Mouse (Mus musculus): Measurements from ENCODE around the gene Tenm2. TPM values are rescaled to one million over a fixed set of nuclear protein-coding genes. Genes with fewer than 3 reads are reported as not detected.

Tenm2 gene
- polyA plus RNA-seq, 1 experiment, result 0.01 TPM

- Histone ChIP-seq H3K27me3 (replicated peaks) (no peaks in the 10 kb centered on the region), H3K36me3 (replicated peaks; ENCODE audit: low read length) (no peaks in the 10 kb centered on the region), H3K9me3 (no peaks in the 10 kb centered on the region), H3K4me1 (no peaks in the 10 kb centered on the region), H3K4me3 (replicated peaks) (no peak overlapping the region)
- TF ChIP-seq GATA1 (IDR thresholded peaks at IDR 0.05; ENCODE audit: borderline replicate concordance, low read length), result no peak
- TF ChIP-seq FLI1 (IDR thresholded peaks at IDR 0.05; ENCODE audit: low read length), result no peak
Observed at GRCm38 (mm10) chr11:37031305-37032055, 204.3 kb downstream of the Tenm2 start.

- TF ChIP-seq GATA1 (IDR thresholded peaks at IDR 0.05; ENCODE audit: borderline replicate concordance, low read length), result no peak
- TF ChIP-seq FLI1 (IDR thresholded peaks at IDR 0.05; ENCODE audit: low read length), result no peak
- Histone ChIP-seq H3K4me3 (replicated peaks) (no peak overlapping the region), H3K27me3 (replicated peaks) (no peaks in the 10 kb centered on the region), H3K4me1 (no peaks in the 10 kb centered on the region), H3K36me3 (replicated peaks; ENCODE audit: low read length) (no peaks in the 10 kb centered on the region), H3K9me3 (no peaks in the 10 kb centered on the region)
Observed at GRCm38 (mm10) chr11:37011900-37012299, 223.9 kb downstream of the Tenm2 start.

GRCm38 (mm10) chr11:37009243-37009642 is 226.5 kb downstream of the Tenm2 start:
- Histone ChIP-seq H3K9me3 (no peaks in the 10 kb centered on the region), H3K36me3 (replicated peaks; ENCODE audit: low read length) (no peaks in the 10 kb centered on the region), H3K4me3 (replicated peaks) (no peak overlapping the region), H3K4me1 (no peaks in the 10 kb centered on the region), H3K27me3 (replicated peaks) (no peaks in the 10 kb centered on the region)
- TF ChIP-seq GATA1 (IDR thresholded peaks at IDR 0.05; ENCODE audit: borderline replicate concordance, low read length) (no peak), FLI1 (IDR thresholded peaks at IDR 0.05; ENCODE audit: low read length) (no peak)

- no peaks in the 10 kb centered on the region for H3K36me3 ChIP-seq (replicated peaks; ENCODE audit: low read length)
- H3K4me1 ChIP-seq, result no peaks in the 10 kb centered on the region
- no peak overlapping the region for H3K4me3 ChIP-seq (replicated peaks)
- H3K9me3 ChIP-seq, result no peaks in the 10 kb centered on the region
- no peaks in the 10 kb centered on the region for H3K27me3 ChIP-seq (replicated peaks)
- TF ChIP-seq FLI1 (IDR thresholded peaks at IDR 0.05; ENCODE audit: low read length) (no peak), GATA1 (IDR thresholded peaks at IDR 0.05; ENCODE audit: borderline replicate concordance, low read length) (no peak)
Observed at GRCm38 (mm10) chr11:36997668-36998067, 238.1 kb downstream of the Tenm2 start.

- Histone ChIP-seq H3K9me3 (peaks cover 5% of the 10 kb centered on the region; the same call in 1 of the 2 replicates), H3K4me1 (no peaks in the 10 kb centered on the region), H3K36me3 (replicated peaks; ENCODE audit: low read length) (no peaks in the 10 kb centered on the region), H3K4me3 (replicated peaks) (no peak overlapping the region), H3K27me3 (replicated peaks) (no peaks in the 10 kb centered on the region)
- no peak for TF ChIP-seq GATA1 (IDR thresholded peaks at IDR 0.05; ENCODE audit: borderline replicate concordance, low read length)
- TF ChIP-seq FLI1 (IDR thresholded peaks at IDR 0.05; ENCODE audit: low read length), result no peak
Observed at GRCm38 (mm10) chr11:36990895-36991294, 244.9 kb downstream of the Tenm2 start.

- no peaks in the 10 kb centered on the region for H3K36me3 ChIP-seq (replicated peaks; ENCODE audit: low read length)
- no peaks in the 10 kb centered on the region for H3K27me3 ChIP-seq (replicated peaks)
- H3K9me3 ChIP-seq, result peaks cover 5% of the 10 kb centered on the region; the same call in 1 of the 2 replicates
- no peaks in the 10 kb centered on the region for H3K4me1 ChIP-seq
- H3K4me3 ChIP-seq (replicated peaks), result no peak overlapping the region
- TF ChIP-seq GATA1 (IDR thresholded peaks at IDR 0.05; ENCODE audit: borderline replicate concordance, low read length) (no peak), FLI1 (IDR thresholded peaks at IDR 0.05; ENCODE audit: low read length) (no peak)
Observed at GRCm38 (mm10) chr11:36988776-36989565, 246.8 kb downstream of the Tenm2 start.

- Histone ChIP-seq H3K9me3 (no peaks in the 10 kb centered on the region), H3K27me3 (replicated peaks) (no peaks in the 10 kb centered on the region), H3K4me1 (no peaks in the 10 kb centered on the region), H3K4me3 (replicated peaks) (no peak overlapping the region), H3K36me3 (replicated peaks; ENCODE audit: low read length) (no peaks in the 10 kb centered on the region)
- TF ChIP-seq FLI1 (IDR thresholded peaks at IDR 0.05; ENCODE audit: low read length) (no peak), GATA1 (IDR thresholded peaks at IDR 0.05; ENCODE audit: borderline replicate concordance, low read length) (no peak)
Observed at GRCm38 (mm10) chr11:36974142-36974541, 261.6 kb downstream of the Tenm2 start.

GRCm38 (mm10) chr11:36958102-36958501 is 277.7 kb downstream of the Tenm2 start:
- no peak overlapping the region for H3K4me3 ChIP-seq (replicated peaks)
- H3K4me1 ChIP-seq, result no peaks in the 10 kb centered on the region
- H3K36me3 ChIP-seq (replicated peaks; ENCODE audit: low read length), result no peaks in the 10 kb centered on the region
- no peaks in the 10 kb centered on the region for H3K27me3 ChIP-seq (replicated peaks)
- no peak for TF ChIP-seq GATA1 (IDR thresholded peaks at IDR 0.05; ENCODE audit: borderline replicate concordance, low read length)
- TF ChIP-seq FLI1 (IDR thresholded peaks at IDR 0.05; ENCODE audit: low read length), result no peak
- no peaks in the 10 kb centered on the region for H3K9me3 ChIP-seq

- Histone ChIP-seq H3K36me3 (replicated peaks; ENCODE audit: low read length) (no peaks in the 10 kb centered on the region), H3K4me3 (replicated peaks) (no peak overlapping the region), H3K27me3 (replicated peaks) (no peaks in the 10 kb centered on the region), H3K9me3 (no peaks in the 10 kb centered on the region), H3K4me1 (no peaks in the 10 kb centered on the region)
- TF ChIP-seq GATA1 (IDR thresholded peaks at IDR 0.05; ENCODE audit: borderline replicate concordance, low read length) (no peak), FLI1 (IDR thresholded peaks at IDR 0.05; ENCODE audit: low read length) (no peak)
Observed at GRCm38 (mm10) chr11:36941429-36941828, 294.3 kb downstream of the Tenm2 start.

- no peaks in the 10 kb centered on the region for H3K4me1 ChIP-seq
- H3K36me3 ChIP-seq (replicated peaks; ENCODE audit: low read length), result no peaks in the 10 kb centered on the region
- H3K9me3 ChIP-seq, result no peaks in the 10 kb centered on the region
- H3K4me3 ChIP-seq (replicated peaks), result no peak overlapping the region
- TF ChIP-seq GATA1 (IDR thresholded peaks at IDR 0.05; ENCODE audit: borderline replicate concordance, low read length), result no peak
- TF ChIP-seq FLI1 (IDR thresholded peaks at IDR 0.05; ENCODE audit: low read length), result no peak
- H3K27me3 ChIP-seq (replicated peaks), result no peaks in the 10 kb centered on the region
Observed at GRCm38 (mm10) chr11:36940557-36941110, 295.1 kb downstream of the Tenm2 start.
